Mouse (Mus musculus) ES-E14 (cell line): ENCODE measurements at regions not wholly inside any gene's neighbourhood (a gene's known extent, or its start where the extent isn't known, plus 50 kb on each side); places are given as distances from the start of the nearest gene placed in this dataset.

Experiments used
- DNase-seq: peaks from one replicate; pipeline ENCODE4 v3.0.0-alpha.2; 2013; ENCODE audit warnings: low read depth, low spot score
- H3K27ac ChIP-seq: 2 replicates; pipeline ENCODE4 v1.5.1; 2012; ENCODE audit warnings: low read depth, mild to moderate bottlenecking, low read length, moderate library complexity, mixed read lengths; ENCODE audit not compliant: poor library complexity, insufficient read depth, severe bottlenecking
- H3K36me3 ChIP-seq: 2 replicates; pipeline ENCODE4 v1.6.1; 2012; ENCODE audit warnings: mild to moderate bottlenecking, low read length, moderate library complexity, mixed read lengths; ENCODE audit not compliant: control insufficient read depth, poor library complexity, insufficient read depth, severe bottlenecking
- H3K4me1 ChIP-seq, 2 experiments: fragments of 150-350 bp in 1 of 2; sonication (generic) in 1 of 2; 2 replicates each; pipeline ENCODE4 v1.6.1; 2012; ENCODE audit warnings: low read length in 2 of 2, mild to moderate bottlenecking in 1 of 2, mixed read lengths in 1 of 2; ENCODE audit not compliant: control insufficient read depth in 2 of 2, insufficient read depth in 2 of 2, poor library complexity in 1 of 2
- H3K4me3 ChIP-seq, 2 experiments: fragments of 150-350 bp in 1 of 2; sonication (generic) in 1 of 2; 2 replicates each; pipeline ENCODE4 v1.5.1; 2012; ENCODE audit warnings: low read length in 2 of 2, low read depth in 1 of 2, mild to moderate bottlenecking in 1 of 2, mixed read lengths in 1 of 2; ENCODE audit not compliant: insufficient read depth in 1 of 2, poor library complexity in 1 of 2, severe bottlenecking in 1 of 2
- H3K9ac ChIP-seq: 2 replicates; pipeline ENCODE4 v1.6.1; 2012; ENCODE audit warnings: low read depth, mild to moderate bottlenecking, low read length, mixed read lengths; ENCODE audit not compliant: poor library complexity, insufficient read depth, severe bottlenecking
- H3K9me3 ChIP-seq: fragments of 150-350 bp; sonication (generic); 2 replicates; pipeline ENCODE4 v1.6.1; 2012; ENCODE audit warnings: low read depth, mild to moderate bottlenecking, low read length; ENCODE audit not compliant: control insufficient read depth, insufficient read depth
- CHD2 ChIP-seq: IDR thresholded peaks from 2 replicates; pipeline ENCODE4 v1.6.1; 2014; ENCODE audit warnings: mild to moderate bottlenecking, low read depth, low read length, inconsistent platforms
- HCFC1 ChIP-seq: IDR thresholded peaks from 2 replicates; pipeline ENCODE4 v1.6.1; 2012; ENCODE audit warnings: low read length, inconsistent platforms, borderline replicate concordance; ENCODE audit not compliant: insufficient read depth
- MAFK ChIP-seq: IDR thresholded peaks from 2 replicates; pipeline ENCODE4 v1.6.1; 2014; ENCODE audit warnings: mild to moderate bottlenecking, low read depth, low read length, inconsistent platforms; ENCODE audit not compliant: insufficient read depth
- ZC3H11A ChIP-seq: IDR thresholded peaks from 2 replicates; pipeline ENCODE4 v1.6.1; 2012; ENCODE audit warnings: low read depth, mild to moderate bottlenecking, inconsistent platforms, low read length, borderline replicate concordance
- ZNF384 ChIP-seq: IDR thresholded peaks from 2 replicates; pipeline ENCODE4 v1.6.1; 2012; ENCODE audit warnings: low read depth, low read length, inconsistent platforms
- in situ Hi-C, 2 experiments: fragments of 600-800 bp; cut with MboI; formaldehyde crosslinking; loops; one replicate each; pipeline ENCODE4 v1.15.1; 2025; ENCODE audit warnings: low sequenced_read_pairs in 2 of 2, inconsistent platforms in 1 of 2; ENCODE audit not compliant: unreplicated experiment in 2 of 2

- TF ChIP-seq CHD2 (no peak), MAFK (no peak), ZNF384 (no peak), ZC3H11A (no peak), HCFC1 (no peak)
- Histone ChIP-seq H3K36me3 (no peaks in the 10 kb centered on the region), H3K4me3 (no peak overlapping the region; a peak in 1 of 4 replicates), H3K9me3 (no peaks in the 10 kb centered on the region), H3K27ac (no peak overlapping the region), H3K4me1 (peaks cover 2 to 3% of the 10 kb centered on the region in 2 experiments; a peak in 2 of 4 replicates), H3K9ac (no peak overlapping the region)
- no peak for DNase-seq
- in situ Hi-C loops: no loop called here
These were observed 417.3 kb upstream of the Id4 start for GRCm38 (mm10) chr13:47843541-47844267.

- no peak for DNase-seq
- Histone ChIP-seq H3K4me1 (peaks cover 2 to 3% of the 10 kb centered on the region in 2 experiments; a peak in 2 of 4 replicates), H3K36me3 (no peaks in the 10 kb centered on the region), H3K9ac (no peak overlapping the region), H3K9me3 (no peaks in the 10 kb centered on the region), H3K4me3 (no peak overlapping the region), H3K27ac (no peak overlapping the region)
- in situ Hi-C loops: no loop called here
- TF ChIP-seq ZNF384 (no peak), HCFC1 (no peak), ZC3H11A (no peak), MAFK (no peak), CHD2 (no peak)
These were observed 414.3 kb upstream of the Id4 start for GRCm38 (mm10) chr13:47846713-47847112.

GRCm38 (mm10) chr13:47848371-47849188, 412.4 kb upstream of the Id4 start:
- in situ Hi-C loops: no loop called here
- H3K36me3 ChIP-seq: no peaks in the 10 kb centered on the region
- no peak overlapping the region for H3K9ac ChIP-seq
- H3K4me1 ChIP-seq: peaks cover 0 to 2% of the 10 kb centered on the region in 2 experiments; a peak in 1 of 4 replicates
- no peak overlapping the region for H3K4me3 ChIP-seq
- DNase-seq: no peak
- TF ChIP-seq CHD2 (no peak), ZNF384 (no peak), ZC3H11A (no peak), MAFK (no peak), HCFC1 (no peak)
- H3K27ac ChIP-seq: no peak overlapping the region
- no peaks in the 10 kb centered on the region for H3K9me3 ChIP-seq

- peak overlapping the region; percentile 93 for H3K27ac ChIP-seq
- no peaks in the 10 kb centered on the region for H3K9me3 ChIP-seq
- TF ChIP-seq MAFK: no peak
- TF ChIP-seq HCFC1: no peak
- TF ChIP-seq ZC3H11A: no peak
- no peak for TF ChIP-seq CHD2
- no peak for TF ChIP-seq ZNF384
- DNase-seq: peak; percentile 67
- in situ Hi-C loops: no loop called here
- peaks cover 9 to 21% of the 10 kb centered on the region in 2 experiments; a peak in 3 of 4 replicates for H3K4me1 ChIP-seq
- H3K36me3 ChIP-seq: no peaks in the 10 kb centered on the region
- H3K9ac ChIP-seq: peak overlapping the region; percentile 26; the same call in 1 of the 2 replicates
- H3K4me3 ChIP-seq: peak overlapping the region; percentile 24 to 26; a peak in 3 of 4 replicates
These were observed 405.5 kb upstream of the Id4 start for GRCm38 (mm10) chr13:47855422-47856108.
